Mouse (Mus musculus) c-Kit-positive CD71-negative TER-119-negative erythroid progenitor cells, embryonic 14.5 days (primary cell): ENCODE data around the gene Lpcat3.
"Not testable (repeated sequence)": the region's sequence is repeated elsewhere in the genome, so short reads cannot be mapped to it uniquely, and the experiment has no call there.

Source experiments
- DNase-seq: peaks from one replicate; pipeline ENCODE4 v3.0.0-alpha.2; 2013; ENCODE audit warnings: low read depth

Gene Lpcat3

GRCm38 (mm10) chr6:124678769-124679168, 15.9 kb downstream of the Lpcat3 start:
- DNase-seq: no peak

GRCm38 (mm10) chr6:124679486-124679885, 16.7 kb downstream of the Lpcat3 start:
- DNase-seq: no peak

GRCm38 (mm10) chr6:124682291-124682690, 19.5 kb downstream of the Lpcat3 start:
- DNase-seq: not testable (repeated sequence)

- DNase-seq: no peak
These were observed 21.0 kb downstream of the Lpcat3 start for GRCm38 (mm10) chr6:124683591-124684417.

- DNase-seq: peak; percentile 24
These were observed 23.0 kb downstream of the Lpcat3 start for GRCm38 (mm10) chr6:124685606-124686386.

- DNase-seq: not testable (repeated sequence)
These were observed 23.8 kb downstream of the Lpcat3 start for GRCm38 (mm10) chr6:124686644-124687043.

GRCm38 (mm10) chr6:124688151-124688758, 25.4 kb downstream of the Lpcat3 start:
- no peak for DNase-seq

GRCm38 (mm10) chr6:124689011-124689410, 26.2 kb downstream of the Lpcat3 start:
- no peak for DNase-seq

GRCm38 (mm10) chr6:124690517-124690916, 27.7 kb downstream of the Lpcat3 start:
- no peak for DNase-seq

- DNase-seq: no peak
These were observed 30.6 kb downstream of the Lpcat3 start for GRCm38 (mm10) chr6:124693243-124693981.

- DNase-seq: no peak
These were observed 31.5 kb downstream of the Lpcat3 start for GRCm38 (mm10) chr6:124694166-124694955.

GRCm38 (mm10) chr6:124696441-124697150, 33.8 kb downstream of the Lpcat3 start:
- no peak for DNase-seq

- DNase-seq: no peak
These were observed 35.9 kb downstream of the Lpcat3 start for GRCm38 (mm10) chr6:124698751-124699150.

GRCm38 (mm10) chr6:124699366-124699765, 36.5 kb downstream of the Lpcat3 start:
- no peak for DNase-seq

- no peak for DNase-seq
These were observed 37.3 kb downstream of the Lpcat3 start for GRCm38 (mm10) chr6:124699962-124700610.

- no peak for DNase-seq
These were observed 38.5 kb downstream of the Lpcat3 start for GRCm38 (mm10) chr6:124701338-124701737.

GRCm38 (mm10) chr6:124702102-124702783, 39.4 kb downstream of the Lpcat3 start:
- DNase-seq: no peak

- DNase-seq: peak; percentile 63
These were observed 39.9 kb downstream of the Lpcat3 start for GRCm38 (mm10) chr6:124702784-124703103.

- DNase-seq: no peak
These were observed 41.0 kb downstream of the Lpcat3 start for GRCm38 (mm10) chr6:124703789-124704188.
